Mouse (Mus musculus) spleen, adult 12 weeks (tissue): ENCODE results near the gene Gm20388.

Experiments used
- DNase-seq: peaks from one replicate; pipeline ENCODE4 v3.0.0; 2022; ENCODE audit warnings: low spot score

Gene Gm20388

DNA sequence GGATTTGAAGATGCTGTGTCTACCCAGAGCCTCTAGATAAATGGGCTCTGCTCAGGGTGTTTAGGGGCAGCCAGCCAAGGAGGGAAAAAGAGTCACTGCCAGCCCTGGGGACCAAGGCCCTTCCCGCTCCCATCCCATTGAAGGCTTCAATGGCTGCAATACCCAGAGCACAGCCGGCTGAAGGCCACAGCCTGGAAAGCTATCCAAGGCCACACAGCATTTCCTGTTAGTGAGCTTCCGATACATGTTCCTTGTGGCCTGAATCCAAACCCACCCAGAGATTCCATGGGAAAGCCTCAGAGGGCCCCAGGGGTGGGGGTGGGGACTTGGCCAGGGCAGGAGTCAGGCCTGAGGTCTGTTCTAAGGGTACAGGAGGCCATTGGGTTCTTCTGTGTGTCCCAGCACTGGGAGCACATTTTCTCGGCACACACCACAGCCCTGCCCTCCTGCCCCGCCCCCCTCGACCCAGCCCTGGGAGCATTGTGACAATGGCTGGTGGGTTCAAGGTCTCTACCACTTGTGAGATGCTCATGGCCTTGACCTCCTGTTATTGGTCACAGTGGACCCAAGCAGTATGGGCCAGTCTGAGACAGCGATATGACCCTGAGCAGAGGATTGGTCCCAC, 294.2 kb downstream of the Gm20388 start:
- DNase-seq: no peak

DNA sequence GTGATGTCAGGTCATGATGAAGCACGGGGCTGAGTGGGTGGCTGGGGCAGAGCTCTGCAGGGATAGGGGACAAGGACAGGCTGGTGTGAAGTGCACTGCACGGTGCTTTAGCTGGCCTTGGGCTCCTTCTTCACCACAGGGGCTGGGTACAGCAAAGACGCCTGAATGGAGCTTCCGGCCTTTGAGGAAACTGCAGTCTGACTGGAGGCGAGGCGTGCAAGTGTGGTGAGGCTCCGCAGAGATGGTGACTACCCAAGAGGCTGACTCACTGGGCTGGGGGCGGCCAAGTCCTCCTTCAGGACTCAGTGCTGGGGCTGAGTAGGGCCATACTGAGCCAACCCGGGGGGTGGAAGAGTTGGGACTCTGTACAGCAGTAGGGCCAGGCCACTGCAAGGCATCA, 295.3 kb downstream of the Gm20388 start:
- DNase-seq: no peak

DNA sequence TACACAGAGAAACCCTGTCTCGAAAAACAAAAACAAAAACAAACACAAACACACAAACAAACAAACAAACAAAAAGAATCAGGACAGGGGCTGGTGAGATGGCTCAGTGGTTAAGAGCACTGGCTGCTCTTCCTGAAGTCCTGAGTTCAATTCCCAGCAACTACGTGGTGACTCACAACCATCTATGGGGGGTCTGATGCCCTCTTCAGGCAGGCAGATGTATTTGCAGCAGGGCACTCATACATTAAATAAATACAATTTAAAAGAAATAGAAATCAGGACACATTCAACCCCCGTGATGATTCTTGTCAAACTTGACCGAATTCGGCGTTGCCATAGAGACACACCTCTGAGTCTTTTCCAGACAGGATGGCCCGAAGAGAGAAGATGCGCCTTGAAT, 296.7 kb downstream of the Gm20388 start:
- no peak for DNase-seq

- DNase-seq: no peak
Observed at GRCm38 (mm10) chr8:120208113-120208512, 297.5 kb downstream of the Gm20388 start.

GRCm38 (mm10) chr8:120211345-120211744, 300.7 kb downstream of the Gm20388 start:
- no peak for DNase-seq

DNA sequence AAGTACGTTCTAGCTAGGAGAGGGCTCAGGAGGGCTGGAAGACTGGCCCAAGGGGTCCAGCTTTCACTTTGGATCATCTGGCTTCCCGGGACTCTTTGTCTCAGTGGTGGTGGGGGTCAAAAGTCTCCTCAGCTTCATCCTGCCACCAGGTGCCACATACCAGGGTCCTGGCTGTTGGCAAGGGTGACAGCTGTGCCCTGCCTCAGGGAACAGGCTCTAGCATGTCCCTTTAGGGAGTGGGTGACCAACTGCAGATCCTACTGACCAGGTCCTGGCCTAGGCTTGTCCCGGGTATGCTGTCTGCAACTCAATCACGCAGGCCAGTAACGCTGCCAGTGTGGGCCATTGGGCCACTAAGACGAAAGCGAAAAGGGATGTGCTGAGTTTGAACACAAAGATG, 302.0 kb downstream of the Gm20388 start:
- no peak for DNase-seq

GRCm38 (mm10) chr8:120213229-120213628, 302.6 kb downstream of the Gm20388 start:
- no peak for DNase-seq

GRCm38 (mm10) chr8:120213939-120214338, 303.3 kb downstream of the Gm20388 start:
- DNase-seq: no peak

DNA sequence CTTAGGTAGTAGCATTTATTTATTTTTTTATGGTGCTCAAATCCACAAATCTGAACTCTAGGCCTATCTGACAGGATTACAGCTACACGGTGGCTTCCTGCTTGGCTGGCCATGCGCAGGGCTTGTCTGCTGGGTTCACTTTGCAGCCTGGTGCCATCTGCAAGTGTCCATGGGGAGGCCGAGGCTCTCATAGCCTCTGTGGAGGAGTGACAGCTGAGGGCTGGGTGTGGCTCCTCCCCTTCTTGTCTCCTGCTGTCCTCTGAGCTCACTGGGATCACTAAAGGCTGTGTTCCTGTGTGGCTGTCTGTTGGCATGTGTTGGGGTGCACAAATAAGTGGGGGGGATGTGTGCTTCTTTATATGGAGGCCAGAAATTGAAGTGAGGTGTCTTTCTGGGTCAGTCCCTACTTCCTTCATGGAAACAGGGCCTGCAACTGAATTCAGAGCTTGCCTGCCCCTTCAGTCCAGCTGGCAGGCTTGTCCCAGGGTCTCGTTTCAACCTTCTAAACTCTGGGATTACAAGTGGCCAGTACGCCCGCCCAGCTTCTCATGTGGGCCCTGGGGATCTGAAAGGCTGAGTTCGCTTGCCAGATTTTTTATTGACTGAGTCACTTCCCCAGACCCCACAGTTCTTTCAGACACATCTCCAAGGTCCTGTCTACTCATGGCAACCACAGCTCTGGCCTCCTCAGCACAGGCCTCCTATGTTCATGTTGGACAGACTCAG, 304.9 kb downstream of the Gm20388 start:
- no peak for DNase-seq

DNA sequence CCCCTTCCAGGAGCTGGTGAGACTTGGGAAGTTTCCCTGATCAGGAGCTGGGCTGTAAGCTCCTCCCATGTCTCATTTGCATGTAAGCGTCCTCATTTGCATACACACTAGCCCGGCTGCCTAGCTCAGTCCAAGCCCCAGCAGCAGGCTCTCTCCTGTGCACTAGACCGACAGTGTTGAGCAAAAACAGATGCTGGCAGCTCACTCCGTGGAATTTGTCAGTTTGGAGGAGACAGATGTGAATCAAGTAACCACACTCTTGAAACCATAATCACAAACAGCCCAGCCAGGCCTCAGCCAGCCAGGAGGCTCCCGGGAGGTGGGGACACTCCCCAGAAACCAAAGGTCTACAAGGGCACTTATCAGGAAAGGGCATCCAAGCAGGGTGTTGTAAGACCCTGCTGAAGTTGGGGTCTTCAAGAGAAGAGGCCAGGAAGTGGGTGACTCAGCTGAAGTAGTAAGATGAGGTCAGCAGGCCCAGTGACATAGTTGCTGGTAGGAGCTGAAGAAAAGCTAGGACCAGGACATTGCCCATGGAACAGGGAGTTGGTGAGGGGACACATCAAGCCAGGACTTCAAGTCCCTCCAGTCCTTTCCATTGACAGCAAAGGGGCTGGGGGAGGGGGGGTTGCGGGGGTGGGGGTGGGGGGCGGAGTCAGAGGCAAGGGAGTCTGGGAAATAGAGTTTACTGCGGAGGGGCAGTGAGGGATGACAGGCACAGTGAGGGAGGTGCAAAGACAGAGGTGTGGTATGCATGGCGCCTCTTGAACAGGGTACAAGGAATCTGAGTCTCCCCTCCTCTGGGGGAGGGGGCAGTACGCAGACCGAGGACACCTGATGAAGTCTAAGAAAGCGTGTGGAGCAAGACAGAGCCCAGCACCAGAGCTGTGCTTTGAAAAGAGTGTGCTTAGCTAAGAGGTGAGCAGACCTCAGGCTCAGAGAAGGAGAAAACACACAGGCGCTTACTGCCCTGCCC, 306.5 kb downstream of the Gm20388 start:
- no peak for DNase-seq

- DNase-seq: no peak
Observed at GRCm38 (mm10) chr8:120222548-120222947, 311.9 kb downstream of the Gm20388 start.

- no peak for DNase-seq
Observed at GRCm38 (mm10) chr8:120224521-120225420, 314.1 kb downstream of the Gm20388 start.

- no peak for DNase-seq
Observed at GRCm38 (mm10) chr8:120225421-120226151, 314.9 kb downstream of the Gm20388 start.

- no peak for DNase-seq
Observed at GRCm38 (mm10) chr8:120226700-120227577, 316.3 kb downstream of the Gm20388 start.

- DNase-seq: no peak
Observed at GRCm38 (mm10) chr8:120227578-120227876, 316.9 kb downstream of the Gm20388 start.

- no peak for DNase-seq
Observed at GRCm38 (mm10) chr8:120227891-120228591, 317.4 kb downstream of the Gm20388 start, which contains the start of gene Gse1. Gene Gse1, plus strand, starts transcription at chr8:120228456.

DNA sequence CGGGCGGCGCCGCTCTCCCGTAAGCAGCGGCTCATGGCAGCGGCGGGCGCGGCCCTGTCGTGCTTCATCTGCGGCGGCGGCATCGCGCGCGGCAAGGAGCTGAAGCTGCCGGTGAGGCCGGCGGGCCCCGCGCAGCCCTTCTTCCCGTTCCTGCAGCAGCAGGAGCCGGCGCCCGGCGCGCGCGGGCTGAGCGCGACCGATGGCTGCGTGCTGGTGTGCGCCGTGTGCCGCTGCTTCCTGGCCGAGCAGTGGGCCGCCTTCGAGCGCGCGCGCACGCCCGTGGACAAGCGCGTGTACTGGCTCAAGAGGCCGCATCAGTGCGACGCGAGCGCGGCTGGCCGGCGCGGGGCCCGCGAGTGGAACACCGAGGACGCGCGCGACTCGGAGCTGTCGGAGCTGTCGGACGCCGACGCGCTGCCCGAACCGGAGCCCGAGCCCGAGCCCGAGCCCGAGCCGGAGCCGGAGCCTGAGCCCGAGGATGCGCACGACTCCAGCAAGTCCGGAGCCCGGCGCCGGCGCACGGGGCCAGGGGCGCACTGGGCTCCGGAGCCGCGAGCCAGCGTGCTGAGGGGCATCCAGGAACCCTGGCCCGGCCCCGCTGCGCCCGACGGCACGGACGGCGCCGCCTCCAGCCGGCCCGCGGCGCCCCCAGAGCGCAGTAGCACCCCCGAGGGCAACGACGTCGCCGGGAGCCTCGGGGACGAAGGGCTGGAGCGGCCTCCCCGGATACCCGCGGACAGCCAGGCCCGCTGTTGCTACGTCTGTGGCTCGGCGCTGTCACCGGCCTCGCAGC, 318.3 kb downstream of the Gm20388 start:
- DNase-seq: no peak

- DNase-seq: no peak
Observed at GRCm38 (mm10) chr8:120229574-120229916, 318.9 kb downstream of the Gm20388 start.

DNA sequence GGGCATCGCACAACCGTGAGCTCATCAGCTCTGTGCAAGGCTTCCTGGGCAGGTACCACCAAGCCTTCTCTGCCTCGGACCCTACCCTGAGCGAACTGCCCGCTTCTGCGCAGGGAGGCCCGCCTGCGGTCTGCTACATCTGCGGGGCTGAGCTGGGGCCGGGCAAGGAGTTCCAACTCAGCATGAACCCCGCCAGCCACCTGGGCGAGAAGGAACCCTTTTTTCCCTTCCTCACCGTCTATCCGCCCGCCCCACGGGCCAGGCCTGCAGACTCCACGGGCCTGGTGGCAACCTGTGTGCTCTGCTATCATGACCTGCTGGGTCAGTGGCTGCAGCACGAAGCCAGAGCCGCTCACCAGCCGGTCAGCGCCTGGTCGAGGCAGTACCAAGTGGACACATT, 319.4 kb downstream of the Gm20388 start:
- DNase-seq: no peak
